Mouse (Mus musculus): ENCODE data around the gene Golm1. TPM values are rescaled to one million over a fixed set of nuclear protein-coding genes. Genes with fewer than 3 reads are reported as not detected.
A peak's percentile ranks its signal among the peaks of the same experiment; 100 is the strongest.
"Not testable (repeated sequence)": the region's sequence is repeated elsewhere in the genome, so short reads cannot be mapped to it uniquely, and the experiment has no call there.

Gene Golm1
- polyA plus RNA-seq, 1 experiment from 2014 or later: 37.9 TPM

GRCm38 (mm10) chr13:59610437-59610836, 65.2 kb downstream of the Golm1 start:
- no peak for ATAC-seq (replicated peaks; ENCODE audit: low FRiP score)
- H3K9me3 ChIP-seq (replicated peaks): no peaks in the 10 kb centered on the region

GRCm38 (mm10) chr13:59609885-59610284, 65.7 kb downstream of the Golm1 start:
- ATAC-seq (replicated peaks; ENCODE audit: low FRiP score): no peak
- Histone ChIP-seq H3K9ac (no peak overlapping the region), H3K9me3 (replicated peaks) (no peaks in the 10 kb centered on the region), H3K27ac (no peak overlapping the region), H3K27me3 (no peaks in the 10 kb centered on the region), H3K4me3 (replicated peaks) (no peak overlapping the region), H3K4me1 (no peaks in the 10 kb centered on the region), H3K4me2 (no peak overlapping the region), H3K36me3 (peaks cover 92% of the 10 kb centered on the region)
- 92% methylated on average over 4 of the region's 4 CpGs for WGBS

More at GRCm38 (mm10) chr13:59610437-59610836, 65.2 kb downstream of the Golm1 start:
- H3K36me3 ChIP-seq: peaks cover 92% of the 10 kb centered on the region
- H3K27ac ChIP-seq: no peak overlapping the region
- WGBS: 92% methylated on average over 2 of the region's 2 CpGs
- no peak overlapping the region for H3K4me3 ChIP-seq (replicated peaks)
- H3K4me1 ChIP-seq: no peaks in the 10 kb centered on the region
- no peak overlapping the region for H3K4me2 ChIP-seq
- no peak overlapping the region for H3K9ac ChIP-seq
- no peaks in the 10 kb centered on the region for H3K27me3 ChIP-seq

GRCm38 (mm10) chr13:59605221-59605922, 70.2 kb downstream of the Golm1 start:
- WGBS: 78% methylated on average over 10 of the region's 10 CpGs
- no peak overlapping the region for H3K4me3 ChIP-seq (replicated peaks)
- H3K4me2 ChIP-seq: no peak overlapping the region
- no peaks in the 10 kb centered on the region for H3K9me3 ChIP-seq (replicated peaks)
- peaks cover 3% of the 10 kb centered on the region; the same call in 1 of the 2 replicates for H3K4me1 ChIP-seq
- peaks cover 93% of the 10 kb centered on the region for H3K36me3 ChIP-seq
- no peak overlapping the region for H3K27ac ChIP-seq
- no peak for ATAC-seq (replicated peaks; ENCODE audit: low FRiP score)
- H3K9ac ChIP-seq: no peak overlapping the region
- H3K27me3 ChIP-seq: no peaks in the 10 kb centered on the region

GRCm38 (mm10) chr13:59604511-59604910, 71.1 kb downstream of the Golm1 start:
- no peak overlapping the region for H3K27ac ChIP-seq
- H3K4me2 ChIP-seq: no peak overlapping the region

GRCm38 (mm10) chr13:59603096-59603495, 72.5 kb downstream of the Golm1 start:
- WGBS: 95% methylated on average over 5 of the region's 5 CpGs
- no peak overlapping the region for H3K27ac ChIP-seq
- no peaks in the 10 kb centered on the region for H3K9me3 ChIP-seq (replicated peaks)
- no peaks in the 10 kb centered on the region for H3K27me3 ChIP-seq
- peaks cover 84% of the 10 kb centered on the region for H3K36me3 ChIP-seq
- H3K4me3 ChIP-seq (replicated peaks): no peak overlapping the region
- no peak overlapping the region for H3K4me2 ChIP-seq
- H3K9ac ChIP-seq: no peak overlapping the region
- H3K4me1 ChIP-seq: peaks cover 3% of the 10 kb centered on the region; the same call in 1 of the 2 replicates
- ATAC-seq (replicated peaks; ENCODE audit: low FRiP score): no peak

More at GRCm38 (mm10) chr13:59604511-59604910, 71.1 kb downstream of the Golm1 start:
- Histone ChIP-seq H3K4me1 (peaks cover 3% of the 10 kb centered on the region; the same call in 1 of the 2 replicates), H3K27me3 (no peaks in the 10 kb centered on the region), H3K9ac (no peak overlapping the region), H3K4me3 (replicated peaks) (no peak overlapping the region), H3K36me3 (peaks cover 92% of the 10 kb centered on the region), H3K9me3 (replicated peaks) (no peaks in the 10 kb centered on the region)
- ATAC-seq (replicated peaks; ENCODE audit: low FRiP score): no peak
- whole genome bisulfite sequencing: 85% methylated on average over 1 of the region's 1 CpGs

- no peak overlapping the region for H3K4me2 ChIP-seq
- H3K9me3 ChIP-seq (replicated peaks): no peaks in the 10 kb centered on the region
- no peak overlapping the region for H3K9ac ChIP-seq
- H3K4me3 ChIP-seq (replicated peaks): no peak overlapping the region
- 90% methylated on average over 1 of the region's 1 CpGs for WGBS
- no peaks in the 10 kb centered on the region for H3K27me3 ChIP-seq
- H3K36me3 ChIP-seq: peaks cover 85% of the 10 kb centered on the region
- H3K27ac ChIP-seq: no peak overlapping the region
- peaks cover 5% of the 10 kb centered on the region for H3K4me1 ChIP-seq
- ATAC-seq (replicated peaks; ENCODE audit: low FRiP score): no peak
Measured at GRCm38 (mm10) chr13:59592630-59593029, 83.0 kb downstream of the Golm1 start.

GRCm38 (mm10) chr13:59592058-59592457, 83.6 kb downstream of the Golm1 start:
- H3K27me3 ChIP-seq; ATAC-seq (replicated peaks; ENCODE audit: low FRiP score); H3K9ac ChIP-seq; H3K4me1 ChIP-seq; H3K4me3 ChIP-seq (replicated peaks); H3K9me3 ChIP-seq (replicated peaks); H3K4me2 ChIP-seq; H3K27ac ChIP-seq: not testable (repeated sequence)
- peaks cover 89% of the 10 kb centered on the region for H3K36me3 ChIP-seq
- WGBS: 86% methylated on average over 3 of the region's 3 CpGs

GRCm38 (mm10) chr13:59590691-59591090, 84.9 kb downstream of the Golm1 start:
- no peak overlapping the region for H3K27ac ChIP-seq
- peaks cover 77% of the 10 kb centered on the region for H3K36me3 ChIP-seq
- no peaks in the 10 kb centered on the region for H3K9me3 ChIP-seq (replicated peaks)
- H3K4me3 ChIP-seq (replicated peaks): no peak overlapping the region
- no peak overlapping the region for H3K4me2 ChIP-seq
- H3K27me3 ChIP-seq: no peaks in the 10 kb centered on the region
- WGBS: 89% methylated on average over 4 of the region's 4 CpGs
- ATAC-seq (replicated peaks; ENCODE audit: low FRiP score): no peak
- H3K9ac ChIP-seq: no peak overlapping the region
- H3K4me1 ChIP-seq: peaks cover 21% of the 10 kb centered on the region

GRCm38 (mm10) chr13:59589672-59590071, 85.9 kb downstream of the Golm1 start:
- Histone ChIP-seq H3K27me3 (no peaks in the 10 kb centered on the region), H3K27ac (no peak overlapping the region), H3K4me3 (replicated peaks) (no peak overlapping the region), H3K4me1 (peaks cover 21% of the 10 kb centered on the region), H3K9me3 (replicated peaks) (no peaks in the 10 kb centered on the region), H3K4me2 (no peak overlapping the region), H3K36me3 (peaks cover 72% of the 10 kb centered on the region), H3K9ac (no peak overlapping the region)
- 86% methylated on average over 4 of the region's 4 CpGs for WGBS
- no peak for ATAC-seq (replicated peaks; ENCODE audit: low FRiP score)

- Histone ChIP-seq H3K4me2 (no peak overlapping the region), H3K9ac (0 out of 2 replicates have a peak overlapping the region, but pooled peaks have one; percentile 1), H3K9me3 (replicated peaks) (no peaks in the 10 kb centered on the region), H3K27ac (no peak overlapping the region), H3K4me1 (peaks cover 30% of the 10 kb centered on the region), H3K36me3 (peaks cover 49% of the 10 kb centered on the region), H3K27me3 (no peaks in the 10 kb centered on the region), H3K4me3 (replicated peaks) (no peak overlapping the region)
- ATAC-seq (replicated peaks; ENCODE audit: low FRiP score): no peak
- 93% methylated on average over 2 of the region's 2 CpGs for WGBS
Measured at GRCm38 (mm10) chr13:59587201-59587600, 88.4 kb downstream of the Golm1 start.

GRCm38 (mm10) chr13:59585648-59586005, 90.0 kb downstream of the Golm1 start:
- peak overlapping the region; percentile 73 for H3K4me2 ChIP-seq
- peak overlapping the region; percentile 77 for H3K9ac ChIP-seq
- H3K4me1 ChIP-seq: peaks cover 30% of the 10 kb centered on the region
- peaks cover 33% of the 10 kb centered on the region for H3K36me3 ChIP-seq
- WGBS: under 1% methylated on average over 28 of the region's 28 CpGs
- no peaks in the 10 kb centered on the region for H3K9me3 ChIP-seq (replicated peaks)
- peak overlapping the region; percentile 76 for H3K4me3 ChIP-seq (replicated peaks)
- peak overlapping the region; percentile 70 for H3K27ac ChIP-seq
- ATAC-seq (replicated peaks; ENCODE audit: low FRiP score): no peak
- no peaks in the 10 kb centered on the region for H3K27me3 ChIP-seq

- H3K36me3 ChIP-seq: peaks cover 28% of the 10 kb centered on the region
- peak; percentile 98 for ATAC-seq (replicated peaks; ENCODE audit: low FRiP score)
- peak within 1 kb of the TSS; percentile 77 for H3K9ac ChIP-seq
- H3K4me3 ChIP-seq (replicated peaks): peak within 1 kb of the TSS; percentile 76
- peak within 1 kb of the TSS; percentile 87 for H3K27ac ChIP-seq
- H3K9me3 ChIP-seq (replicated peaks): no peaks in the 10 kb centered on the region
- WGBS: under 1% methylated on average over 71 of the region's 83 CpGs
- peaks cover 30% of the 10 kb centered on the region for H3K4me1 ChIP-seq
- H3K4me2 ChIP-seq: peak within 1 kb of the TSS; percentile 90
- no peaks in the 10 kb centered on the region for H3K27me3 ChIP-seq
Measured at GRCm38 (mm10) chr13:59584947-59585647, 90.5 kb downstream of the Golm1 start, which contains the start of the genes Agtpbp1 and Naa35. Gene Agtpbp1, minus strand, starts transcription at chr13:59585227. Gene Naa35, plus strand, starts transcription at chr13:59585259.
